Mouse (Mus musculus): ENCODE results near the gene Slc44a5.

Gene Slc44a5

GRCm38 (mm10) chr3:154171881-154172592 lies 198.8 kb downstream of the Slc44a5 start:
- DNase-seq (ENCODE audit: low spot score) = no peak

GRCm38 (mm10) chr3:154172593-154172965 lies 199.3 kb downstream of the Slc44a5 start:
- DNase-seq (ENCODE audit: low spot score) = no peak

GRCm38 (mm10) chr3:154173556-154173955 lies 200.3 kb downstream of the Slc44a5 start:
- no peak for DNase-seq (ENCODE audit: low spot score)

- DNase-seq (ENCODE audit: low spot score) = no peak
Measured at GRCm38 (mm10) chr3:154174031-154174430, 200.8 kb downstream of the Slc44a5 start.

GRCm38 (mm10) chr3:154174766-154175165 lies 201.5 kb downstream of the Slc44a5 start:
- no peak for DNase-seq (ENCODE audit: low spot score)

- no peak for DNase-seq (ENCODE audit: low spot score)
Measured at GRCm38 (mm10) chr3:154177665-154178305, 204.5 kb downstream of the Slc44a5 start.

GRCm38 (mm10) chr3:154179423-154179920 lies 206.2 kb downstream of the Slc44a5 start:
- DNase-seq (ENCODE audit: low spot score) = no peak

GRCm38 (mm10) chr3:154182987-154183386 lies 209.8 kb downstream of the Slc44a5 start:
- no peak for DNase-seq (ENCODE audit: low spot score)

- no peak for DNase-seq (ENCODE audit: low spot score)
Measured at GRCm38 (mm10) chr3:154183957-154184356, 210.7 kb downstream of the Slc44a5 start.

- no peak for DNase-seq (ENCODE audit: low spot score)
Measured at GRCm38 (mm10) chr3:154188668-154189067, 215.4 kb downstream of the Slc44a5 start.

- DNase-seq (ENCODE audit: low spot score) = no peak
Measured at GRCm38 (mm10) chr3:154192328-154193030, 219.2 kb downstream of the Slc44a5 start.

- DNase-seq (ENCODE audit: low spot score) = no peak
Measured at GRCm38 (mm10) chr3:154193189-154193840, 220.1 kb downstream of the Slc44a5 start.

GRCm38 (mm10) chr3:154200422-154200828 lies 227.2 kb downstream of the Slc44a5 start:
- DNase-seq (ENCODE audit: low spot score) = no peak

- no peak for DNase-seq (ENCODE audit: low spot score)
Measured at GRCm38 (mm10) chr3:154201796-154202195, 228.6 kb downstream of the Slc44a5 start.

GRCm38 (mm10) chr3:154202383-154202782 lies 229.1 kb downstream of the Slc44a5 start:
- no peak for DNase-seq (ENCODE audit: low spot score)

GRCm38 (mm10) chr3:154208479-154208878 lies 235.2 kb downstream of the Slc44a5 start:
- DNase-seq (ENCODE audit: low spot score) = no peak

GRCm38 (mm10) chr3:154209201-154209754 lies 236.0 kb downstream of the Slc44a5 start:
- no peak for DNase-seq (ENCODE audit: low spot score)

- no peak for DNase-seq (ENCODE audit: low spot score)
Measured at GRCm38 (mm10) chr3:154209776-154210430, 236.7 kb downstream of the Slc44a5 start.

GRCm38 (mm10) chr3:154210431-154211055 lies 237.3 kb downstream of the Slc44a5 start:
- no peak for DNase-seq (ENCODE audit: low spot score)

GRCm38 (mm10) chr3:154212551-154212950 lies 239.3 kb downstream of the Slc44a5 start:
- DNase-seq (ENCODE audit: low spot score) = no peak

- no peak for DNase-seq (ENCODE audit: low spot score)
Measured at GRCm38 (mm10) chr3:154215309-154215708, 242.1 kb downstream of the Slc44a5 start.
